In the genomic region with DNA sequence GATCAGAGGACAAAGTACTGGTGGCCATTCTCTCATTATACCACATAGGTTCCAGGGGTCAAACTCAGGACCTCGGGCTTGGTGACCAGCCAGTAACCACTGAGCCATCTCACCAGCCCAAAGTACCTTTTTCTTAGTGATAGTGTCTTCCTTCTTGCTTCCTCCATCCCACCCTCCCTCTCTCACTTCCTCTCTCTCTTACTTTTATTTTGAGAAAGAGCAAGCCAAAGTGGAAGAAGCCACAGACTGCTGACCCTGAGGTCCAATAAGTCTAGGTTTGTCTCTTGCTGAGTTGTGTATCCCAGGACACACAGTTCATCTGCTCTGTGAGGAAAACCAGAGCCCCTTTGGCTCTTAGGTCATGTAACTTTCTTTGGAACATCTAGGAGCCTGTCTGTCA, we compare ENCODE assay signal across 28 mouse cellular contexts. TPM values are rescaled to one million over a fixed set of nuclear protein-coding genes. Genes with fewer than 3 reads are reported as not detected.
"Had no signal": no experiment of that assay in that cellular context is flagged by ENCODE, and none has a peak within 500 bp of the region (broad histone marks: within the 10 kb centered on the region; RNA-seq: fewer than 3 reads in every experiment).

No protein-coding gene starts in this region.

- H3K4me2 ChIP-seq: limb, embryonic 15.5 days; liver, embryonic 11.5 days; stomach, embryonic 15.5 days had no signal

- ATAC-seq: intestine, embryonic 16.5 days; liver, postnatal 0 days; midbrain, embryonic 16.5 days had no signal

- H3K9me3 ChIP-seq: limb, embryonic 15.5 days; midbrain, embryonic 12.5 days; stomach, embryonic 15.5 days had no signal

- H3K27ac ChIP-seq: limb, embryonic 15.5 days; liver, embryonic 14.5 days; midbrain, embryonic 12.5 days; stomach, embryonic 15.5 days had no signal

- H3K4me3 ChIP-seq: limb, embryonic 15.5 days; stomach, embryonic 15.5 days had no signal

- DNase-seq: kidney, adult 18-20 months; kidney, adult 9 months; kidney, postnatal 14 days; kidney, postnatal 4 days; left cerebral cortex, postnatal 4 days; liver, postnatal 0 days; lung, postnatal 14 days; lung, postnatal 4 days; thymus, adult 2 months; thymus, postnatal 14 days; thymus, postnatal 4 days had no signal

- H3K9ac ChIP-seq: limb, embryonic 15.5 days; liver, embryonic 14.5 days; liver, postnatal 0 days; midbrain, embryonic 12.5 days; stomach, embryonic 15.5 days had no signal

- H3K27me3 ChIP-seq: limb, embryonic 15.5 days; midbrain, embryonic 12.5 days; stomach, embryonic 15.5 days had no signal

- H3K36me3 ChIP-seq: limb, embryonic 15.5 days; midbrain, embryonic 12.5 days; stomach, embryonic 15.5 days had no signal

RNA-seq across cellular contexts. Expression of gene Spata45, which starts 56.0 kb away (rescaled TPM):
- total RNA-seq: layer of hippocampus, adult 18-20 months; layer of hippocampus, postnatal 14 days; left cerebral cortex, adult 8-10 months; left cerebral cortex, postnatal 14 days; left cerebral cortex, postnatal 4 days; megakaryocyte progenitor cell, adult 5-6 weeks had no signal
- polyA plus RNA-seq: intestine, embryonic 16.5 days; kidney, embryonic 16.5 days; limb, embryonic 15.5 days; liver, embryonic 11.5 days; liver, embryonic 14.5 days; liver, postnatal 0 days; lung, embryonic 16.5 days; midbrain, embryonic 12.5 days; midbrain, embryonic 16.5 days; neural tube, embryonic 11.5 days; neural tube, embryonic 14.5 days; small intestine, adult 2 months; stomach, embryonic 15.5 days; thymus, adult 2 months had no signal
